Mouse (Mus musculus) embryonic facial prominence, embryonic 15.5 days (tissue): Measurements from ENCODE around the gene Timm50. TPM values are rescaled to one million over a fixed set of nuclear protein-coding genes. Genes with fewer than 3 reads are reported as not detected.
A peak's percentile ranks its signal among the peaks of the same experiment; 100 is the strongest.

Experiments
- ATAC-seq: fragments of 200-750 bp; cut with Nextera tagmentation; 2 replicates; pipeline ENCODE4 v1.8.0; 2017; ENCODE audit warnings: low read depth, moderate TSS enrichment; ENCODE audit not compliant: insufficient number of reproducible peaks, low FRiP score, low TSS enrichment
- H3K27ac ChIP-seq: fragments of 300-500 bp; sonication (generic); replicated peaks from 2 replicates; pipeline ENCODE4 v1.5.1; 2015; ENCODE audit warnings: mild to moderate bottlenecking, inconsistent platforms
- H3K27me3 ChIP-seq: fragments of 300-500 bp; sonication (generic); 2 replicates; pipeline ENCODE4 v1.6.1; 2015; ENCODE audit warnings: inconsistent platforms
- H3K36me3 ChIP-seq: fragments of 300-500 bp; sonication (generic); 2 replicates; pipeline ENCODE4 v1.6.1; 2015; ENCODE audit warnings: mild to moderate bottlenecking, inconsistent platforms
- H3K4me1 ChIP-seq: fragments of 300-500 bp; sonication (generic); 2 replicates; pipeline ENCODE4 v1.6.1; 2015; ENCODE audit warnings: inconsistent platforms
- H3K4me2 ChIP-seq: fragments of 300-500 bp; sonication (generic); replicated peaks from 2 replicates; pipeline ENCODE4 v1.6.1; 2015; ENCODE audit warnings: mild to moderate bottlenecking, inconsistent platforms
- H3K4me3 ChIP-seq: fragments of 300-500 bp; sonication (generic); replicated peaks from 2 replicates; pipeline ENCODE4 v1.5.1; 2015; ENCODE audit warnings: mild to moderate bottlenecking, inconsistent platforms
- H3K9ac ChIP-seq: fragments of 300-500 bp; sonication (generic); 2 replicates; pipeline ENCODE4 v1.6.1; 2015; ENCODE audit warnings: inconsistent platforms
- H3K9me3 ChIP-seq: fragments of 300-500 bp; sonication (generic); replicated peaks from 2 replicates; pipeline ENCODE4 v1.6.1; 2016; ENCODE audit warnings: inconsistent platforms
- WGBS: fragments of 180-500 bp; shearing (Covaris S2); methylation state at CpG from one replicate; pipeline ENCODE4 v1.1.7; 2015; 5-methylcytosine and 5-hydroxymethylcytosine counted together
- polyA plus RNA-seq: library from polyadenylated mRNA; unstranded; fragments of >200 nt; fragmentation: Nextera tagmentation; extraction: Ambion mirVana; gene quantifications from 2 replicates; pipeline ENCODE4 v1.2.1, GENCODE M21; 2015

The Timm50 gene
- polyA plus RNA-seq, 1 experiment from 2014 or later = 128 TPM

DNA sequence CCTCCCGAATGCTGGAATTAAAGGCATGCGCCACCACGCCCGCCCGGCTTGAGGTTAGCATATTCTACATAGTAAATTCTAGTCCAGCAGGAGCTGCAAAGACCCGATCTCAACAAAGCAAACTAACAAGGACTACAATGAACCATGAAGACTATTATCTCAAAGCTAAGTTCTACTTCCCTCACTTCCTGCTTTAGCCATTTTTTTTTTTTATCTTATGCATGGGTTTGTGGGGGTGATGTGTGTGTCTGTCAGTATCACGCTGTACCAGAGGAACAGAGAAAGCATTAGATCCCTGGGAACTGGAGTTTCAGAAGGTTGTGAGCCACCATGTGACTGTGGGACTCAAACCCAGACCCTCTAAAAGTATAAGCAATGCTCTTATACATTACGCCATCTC, 13.4 kb upstream of the Timm50 start:
- no peak overlapping the region for H3K4me3 ChIP-seq
- H3K27me3 ChIP-seq = no peaks in the 10 kb centered on the region
- peaks cover 99% of the 10 kb centered on the region for H3K36me3 ChIP-seq
- H3K4me2 ChIP-seq = no peak overlapping the region
- no peak overlapping the region for H3K27ac ChIP-seq
- H3K9me3 ChIP-seq = no peaks in the 10 kb centered on the region
- WGBS = 98% methylated on average over 8 of the region's 8 CpGs
- no peak for ATAC-seq
- no peak overlapping the region for H3K9ac ChIP-seq
- no peaks in the 10 kb centered on the region for H3K4me1 ChIP-seq

DNA sequence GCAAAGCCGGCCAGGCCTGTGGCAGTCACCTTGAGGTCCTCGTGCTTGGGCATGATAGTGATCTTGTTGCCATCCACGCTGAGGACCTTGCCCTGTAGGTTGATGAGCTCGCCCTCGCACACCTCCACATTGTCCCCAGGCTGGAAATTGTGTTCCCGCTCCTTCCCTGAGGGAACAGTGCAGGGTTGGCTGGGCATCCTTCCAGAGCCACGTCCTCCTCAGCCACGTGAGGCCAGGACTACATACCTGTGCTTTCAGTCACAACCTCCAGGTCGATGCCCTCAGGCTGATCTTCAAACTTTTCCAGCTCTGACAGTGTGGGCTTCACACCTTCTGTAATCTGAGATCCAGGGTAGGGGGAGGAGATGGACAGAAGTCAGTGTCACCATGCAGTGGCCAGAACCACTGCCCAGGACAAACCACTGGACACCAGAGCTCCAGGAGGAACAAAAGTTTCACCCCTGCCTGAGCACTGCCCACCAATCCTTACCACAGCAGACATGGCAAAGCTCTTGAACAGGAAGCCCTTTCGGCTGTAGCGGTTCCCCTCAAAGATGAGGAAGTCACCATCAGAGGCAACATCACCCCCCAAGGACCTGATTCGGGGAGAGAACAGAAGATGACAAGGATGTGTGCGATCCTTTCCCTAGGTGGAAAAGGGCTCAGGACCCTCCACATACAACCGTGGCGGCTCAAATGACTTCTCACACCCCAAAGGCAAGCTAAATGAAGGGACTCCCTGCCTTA, 10.3 kb upstream of the Timm50 start:
- WGBS = 89% methylated on average over 15 of the region's 15 CpGs

DNA sequence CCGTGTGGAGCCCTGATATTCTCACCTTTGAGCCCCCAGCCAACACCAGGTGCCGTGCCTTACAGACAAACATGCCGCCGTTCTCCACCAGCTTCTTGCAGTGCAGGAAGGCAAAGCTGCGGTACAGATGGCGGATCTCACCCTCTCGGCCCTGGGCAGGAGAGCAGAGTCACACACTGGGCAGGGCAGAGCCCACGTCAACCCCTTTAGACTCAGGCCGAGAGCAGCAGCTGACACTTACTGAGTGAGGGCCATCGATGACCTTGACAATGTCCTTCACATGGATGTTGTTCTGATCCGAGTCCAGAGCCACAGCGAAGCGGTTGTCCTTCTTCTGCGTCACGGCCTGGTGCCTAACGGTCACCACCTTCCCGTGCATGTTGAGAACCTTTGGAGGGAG, 6.8 kb upstream of the Timm50 start:
- no peak overlapping the region for H3K27ac ChIP-seq
- no peak overlapping the region for H3K9ac ChIP-seq
- H3K4me2 ChIP-seq = no peak overlapping the region
- 91% methylated on average over 17 of the region's 17 CpGs for WGBS
- H3K9me3 ChIP-seq = no peaks in the 10 kb centered on the region
- ATAC-seq = no peak
- H3K4me1 ChIP-seq = no peaks in the 10 kb centered on the region
- no peaks in the 10 kb centered on the region for H3K27me3 ChIP-seq
- H3K36me3 ChIP-seq = peaks cover 98% of the 10 kb centered on the region
- no peak overlapping the region for H3K4me3 ChIP-seq

More for the DNA sequence above, 10.3 kb upstream of the Timm50 start:
- Histone ChIP-seq H3K4me2 (no peak overlapping the region), H3K9me3 (no peaks in the 10 kb centered on the region), H3K27ac (no peak overlapping the region), H3K4me3 (no peak overlapping the region), H3K9ac (no peak overlapping the region), H3K27me3 (no peaks in the 10 kb centered on the region), H3K36me3 (peaks cover 100% of the 10 kb centered on the region), H3K4me1 (no peaks in the 10 kb centered on the region)
- no peak for ATAC-seq

DNA sequence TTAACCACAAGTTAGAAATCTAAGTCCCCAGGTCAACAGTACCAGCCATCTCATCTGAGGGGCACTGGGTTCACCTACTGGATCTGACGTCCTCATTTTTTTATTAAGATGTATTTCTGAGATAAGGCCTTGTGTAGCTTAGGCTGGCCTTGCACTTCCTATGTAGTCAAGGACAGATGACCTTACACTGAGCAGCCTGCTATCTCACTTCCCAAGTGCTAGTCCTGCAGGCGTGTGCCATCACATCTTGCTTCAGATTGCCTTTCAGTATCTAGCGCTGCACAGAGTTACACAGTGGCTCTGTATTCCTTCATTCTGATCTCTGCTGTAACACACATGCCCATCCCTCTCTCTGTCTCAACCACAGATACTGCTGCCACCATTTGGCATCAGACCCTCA, 6.2 kb upstream of the Timm50 start:
- H3K9me3 ChIP-seq = no peaks in the 10 kb centered on the region
- 84% methylated on average over 3 of the region's 3 CpGs for WGBS
- no peaks in the 10 kb centered on the region for H3K4me1 ChIP-seq
- H3K27me3 ChIP-seq = no peaks in the 10 kb centered on the region
- no peak overlapping the region for H3K4me2 ChIP-seq
- H3K27ac ChIP-seq = no peak overlapping the region
- H3K9ac ChIP-seq = no peak overlapping the region
- H3K36me3 ChIP-seq = peaks cover 92% of the 10 kb centered on the region
- H3K4me3 ChIP-seq = no peak overlapping the region
- ATAC-seq = no peak

DNA sequence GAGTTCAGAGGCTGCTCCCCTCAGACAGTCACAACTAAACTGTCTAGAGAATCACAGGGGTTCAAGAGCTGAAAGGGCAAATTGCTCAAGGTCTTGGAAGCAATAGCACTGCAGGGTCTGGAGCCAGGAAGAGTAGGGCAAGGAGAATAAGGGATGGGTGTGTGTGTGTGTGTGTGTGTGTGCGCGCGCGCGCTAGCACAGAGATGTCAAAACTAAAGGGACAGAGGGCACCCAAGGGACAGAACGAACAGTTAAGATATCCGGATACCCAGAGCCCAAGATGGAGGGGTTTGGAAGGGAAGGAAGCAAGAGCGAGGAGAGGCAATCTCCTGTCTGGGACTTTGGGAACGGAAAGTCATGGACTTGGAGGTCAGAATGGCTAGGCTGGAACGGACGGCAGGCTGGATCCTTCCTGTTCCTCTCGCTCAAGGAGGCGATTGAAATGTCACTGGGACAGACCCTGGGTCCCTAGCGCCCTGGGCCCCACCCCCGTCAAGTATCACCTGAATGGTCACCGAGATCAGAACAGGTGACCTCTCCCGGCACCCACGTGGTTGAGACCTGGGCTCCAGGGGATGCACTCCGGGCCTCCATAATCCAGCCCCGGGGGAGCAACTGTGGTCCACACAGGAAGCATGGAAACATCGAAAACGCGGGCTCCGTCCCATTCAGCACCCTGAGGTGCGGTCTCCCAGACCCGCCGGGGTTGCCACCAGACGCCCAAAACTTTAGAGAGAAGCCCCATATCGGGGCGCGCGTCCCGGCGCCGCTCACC, 534 bp downstream of the Timm50 start:
- H3K4me1 ChIP-seq = peaks cover 19% of the 10 kb centered on the region
- H3K36me3 ChIP-seq = peaks cover 65% of the 10 kb centered on the region
- ATAC-seq = peak; percentile 45
- no peaks in the 10 kb centered on the region for H3K27me3 ChIP-seq
- H3K9ac ChIP-seq = peak overlapping the region; percentile 90
- peak overlapping the region; percentile 74 for H3K4me2 ChIP-seq
- 4% methylated on average over 35 of the region's 35 CpGs for WGBS
- peak overlapping the region; percentile 99 for H3K4me3 ChIP-seq
- peak overlapping the region; percentile 70; the same call in 1 of the 2 replicates for H3K27ac ChIP-seq
- H3K9me3 ChIP-seq = no peaks in the 10 kb centered on the region

DNA sequence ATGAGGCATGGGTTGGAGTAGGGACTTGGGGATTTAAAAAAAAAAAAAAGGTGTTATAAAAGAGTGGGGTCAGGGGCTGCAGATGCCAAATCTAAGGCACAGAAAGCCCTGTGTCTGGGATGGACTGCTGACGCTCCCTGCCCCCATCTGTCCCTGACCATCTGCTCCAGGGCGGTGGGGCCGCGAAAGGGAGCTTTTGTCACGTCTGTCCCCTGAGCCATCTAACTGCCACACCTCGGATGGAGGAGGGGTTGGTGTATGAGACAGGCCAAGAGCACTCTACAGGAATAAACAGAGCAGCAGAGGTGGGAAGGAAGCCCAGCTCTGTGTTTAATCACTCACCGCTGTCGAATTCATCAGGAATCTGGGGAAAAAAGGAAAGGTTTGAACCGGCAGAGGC, 2.1 kb downstream of the Timm50 start:
- Histone ChIP-seq H3K4me2 (no peak overlapping the region), H3K27ac (no peak overlapping the region), H3K9ac (no peak overlapping the region), H3K4me3 (no peak overlapping the region), H3K27me3 (no peaks in the 10 kb centered on the region), H3K9me3 (no peaks in the 10 kb centered on the region), H3K36me3 (peaks cover 65% of the 10 kb centered on the region), H3K4me1 (peaks cover 19% of the 10 kb centered on the region)
- 60% methylated on average over 9 of the region's 9 CpGs for WGBS
- no peak for ATAC-seq

DNA sequence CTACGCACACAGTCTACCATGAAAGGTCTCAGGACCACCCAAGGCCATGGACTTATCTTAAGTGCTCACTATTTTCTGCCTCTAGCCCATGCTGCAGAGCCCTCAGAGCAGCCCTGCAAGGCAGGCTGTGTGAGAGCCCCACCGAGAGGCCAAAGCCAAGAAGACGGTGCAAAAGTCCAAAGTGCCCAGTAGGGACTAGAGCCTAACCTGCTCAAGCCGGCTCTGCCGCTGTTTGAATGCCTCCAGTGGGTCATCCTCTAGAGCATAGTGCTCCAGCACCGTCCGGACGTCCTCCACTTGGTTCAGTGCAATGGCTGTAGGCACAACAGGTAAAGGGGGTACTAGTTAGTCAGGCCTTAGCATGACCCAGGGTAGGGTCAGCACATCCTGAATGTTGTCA, 5.7 kb downstream of the Timm50 start:
- no peak overlapping the region for H3K9ac ChIP-seq
- no peak for ATAC-seq
- peaks cover 27% of the 10 kb centered on the region for H3K27me3 ChIP-seq
- no peak overlapping the region for H3K27ac ChIP-seq
- no peaks in the 10 kb centered on the region for H3K9me3 ChIP-seq
- WGBS = 90% methylated on average over 8 of the region's 8 CpGs
- no peak overlapping the region for H3K4me2 ChIP-seq
- H3K4me3 ChIP-seq = no peak overlapping the region
- peaks cover 58% of the 10 kb centered on the region for H3K36me3 ChIP-seq
- H3K4me1 ChIP-seq = peaks cover 24% of the 10 kb centered on the region

DNA sequence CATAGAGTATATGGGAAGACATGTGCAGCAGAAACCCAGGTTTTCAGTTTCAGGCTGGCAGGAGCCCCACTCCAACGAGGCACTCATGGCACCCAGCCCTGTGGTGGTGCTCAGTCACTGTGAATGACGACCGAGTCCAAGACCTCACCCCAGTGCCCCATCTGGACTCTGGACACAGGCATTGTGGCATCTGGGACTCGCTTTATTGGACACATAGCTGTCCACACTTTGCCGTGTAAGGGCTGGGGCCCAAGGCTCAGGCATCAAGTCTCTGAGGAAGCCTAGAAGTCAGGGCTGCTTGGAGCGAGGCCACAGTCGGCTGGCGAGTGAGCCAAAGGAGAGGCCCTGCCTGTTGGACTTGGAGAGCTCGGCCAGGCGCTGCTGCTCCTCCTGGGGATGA, 6.2 kb downstream of the Timm50 start:
- Histone ChIP-seq H3K4me2 (no peak overlapping the region), H3K4me1 (peaks cover 20% of the 10 kb centered on the region), H3K27ac (no peak overlapping the region), H3K27me3 (peaks cover 31% of the 10 kb centered on the region), H3K36me3 (peaks cover 58% of the 10 kb centered on the region), H3K9ac (no peak overlapping the region), H3K4me3 (no peak overlapping the region), H3K9me3 (no peaks in the 10 kb centered on the region)
- ATAC-seq = no peak
- 88% methylated on average over 10 of the region's 10 CpGs for WGBS

DNA sequence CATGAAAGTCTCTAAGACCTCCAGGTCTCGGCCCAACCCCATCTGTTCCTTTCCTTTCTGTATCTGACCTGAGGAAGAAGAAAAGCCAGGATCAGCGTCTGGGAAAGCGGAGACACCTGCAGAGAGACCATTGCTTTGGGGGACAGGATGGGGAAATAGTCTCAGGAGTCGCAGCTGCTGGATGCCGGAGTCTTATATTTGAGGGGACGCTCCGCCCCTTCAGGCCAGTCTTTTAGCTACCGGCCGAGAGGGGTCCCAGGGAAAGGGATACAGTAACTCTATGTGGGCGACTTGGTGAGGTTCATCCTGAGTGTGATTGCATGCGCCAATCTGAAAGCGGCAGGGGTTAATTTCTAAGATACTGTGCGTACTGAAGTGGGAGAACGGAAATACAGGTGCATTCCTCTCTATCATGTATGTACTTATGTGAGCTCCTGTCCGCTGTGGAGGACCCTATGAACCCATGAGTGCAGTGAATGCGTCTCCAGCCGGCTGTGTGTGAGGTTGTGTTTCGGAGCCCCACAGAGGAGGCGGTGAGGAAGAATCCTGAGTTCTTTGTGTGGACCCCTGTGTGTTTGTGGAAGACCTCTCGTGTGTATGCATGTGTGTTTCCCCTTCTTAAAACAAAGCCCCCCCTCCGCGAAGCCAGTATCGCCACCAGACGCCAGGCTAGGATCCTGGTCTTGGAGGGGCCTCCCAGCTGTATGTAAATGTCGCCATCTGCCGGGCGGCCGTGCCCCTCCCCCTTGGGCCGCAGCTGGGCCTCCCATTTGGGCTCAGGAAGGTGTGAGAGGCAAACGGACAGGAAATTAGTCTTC, 10.0 kb downstream of the Timm50 start, which contains the start of gene Dll3:
Gene Dll3 (minus strand): TSS at position 623 of the 818 bp plus-strand sequence.
- Histone ChIP-seq H3K4me3 (peak within 1 kb of the TSS; percentile 27), H3K4me2 (peak within 1 kb of the TSS; percentile 44), H3K36me3 (peaks cover 22% of the 10 kb centered on the region), H3K27me3 (peaks cover 70% of the 10 kb centered on the region), H3K27ac (no peak within 1 kb of the TSS), H3K9me3 (no peaks in the 10 kb centered on the region), H3K9ac (no peak within 1 kb of the TSS), H3K4me1 (peaks cover 20% of the 10 kb centered on the region)
- WGBS = 1% methylated on average over 30 of the region's 30 CpGs
- ATAC-seq = no peak

DNA sequence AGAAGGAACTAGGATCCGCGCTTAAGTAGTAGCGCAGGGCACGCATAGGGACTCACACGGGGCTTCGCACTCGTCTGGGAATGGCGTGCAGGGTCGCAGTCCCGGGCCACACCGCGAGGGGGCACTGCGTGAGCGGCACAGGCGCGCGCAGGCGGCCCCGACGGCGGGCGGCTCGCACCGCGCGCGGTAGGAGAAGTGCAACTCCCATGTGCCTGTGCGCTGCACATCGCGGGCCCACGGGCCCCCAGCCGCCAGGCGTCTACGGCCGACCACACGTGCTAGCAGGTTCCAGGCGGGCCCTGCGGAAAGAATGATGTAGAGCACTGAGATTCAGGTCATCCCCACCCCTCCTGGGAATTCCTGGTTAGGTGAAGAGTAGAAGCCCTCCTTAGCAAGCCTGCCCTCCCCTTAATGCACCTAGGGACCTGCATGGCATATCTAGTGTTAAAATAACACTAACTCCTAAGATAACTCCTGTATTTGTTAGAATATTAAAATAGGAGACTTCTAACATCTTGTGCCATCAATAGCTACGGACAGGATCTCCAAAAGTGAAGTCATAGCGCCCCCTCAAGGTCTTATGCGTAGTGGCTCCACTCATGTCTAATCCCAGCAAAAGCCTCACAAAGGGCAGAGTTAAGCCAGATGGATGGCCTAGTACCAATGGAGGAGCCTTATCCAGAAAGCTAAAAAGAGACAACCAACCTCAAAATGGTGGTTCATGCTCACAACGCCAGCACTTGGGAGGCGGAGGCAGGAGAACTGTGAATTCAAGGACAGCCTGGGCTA, 12.8 kb downstream of the Timm50 start:
- Histone ChIP-seq H3K9ac (no peak overlapping the region), H3K27ac (no peak overlapping the region), H3K4me2 (peak overlapping the region; percentile 34), H3K9me3 (no peaks in the 10 kb centered on the region), H3K27me3 (peaks cover 93% of the 10 kb centered on the region), H3K4me1 (peaks cover 25% of the 10 kb centered on the region), H3K4me3 (peak overlapping the region; percentile 15; the same call in 1 of the 2 replicates), H3K36me3 (no peaks in the 10 kb centered on the region)
- WGBS = 7% methylated on average over 43 of the region's 43 CpGs
- 0 out of 2 replicates have a peak, but pooled peaks have one; percentile 25 for ATAC-seq
